Mouse (Mus musculus) thymus, adult 18-20 months (tissue): ENCODE results near the gene Rragd.

Experiments
- DNase-seq, 2 experiments: peaks; one replicate each; pipeline ENCODE4 v3.0.0; 2022; ENCODE audit warnings: mixed read lengths in 2 of 2

The Rragd gene

DNA sequence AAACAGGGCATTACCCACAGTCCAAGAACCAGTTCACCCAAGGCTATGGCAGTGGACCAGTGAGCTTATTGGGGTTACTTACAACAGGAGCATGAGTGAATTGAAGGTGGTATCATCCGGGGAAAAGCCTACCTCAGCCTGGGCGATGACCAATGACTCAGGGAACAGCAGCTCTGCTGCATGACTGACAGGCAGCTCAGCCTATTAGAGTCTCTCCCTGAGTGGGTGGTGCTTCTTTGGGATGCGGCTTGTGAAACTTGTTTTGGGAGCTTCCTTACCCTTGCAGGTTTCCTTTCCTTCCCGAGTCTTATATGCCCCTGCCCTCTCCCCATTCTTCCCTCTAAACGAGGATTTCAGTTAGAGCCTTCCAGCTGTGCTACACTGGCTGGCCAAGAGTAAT lies 69.8 kb downstream of the Rragd start:
- DNase-seq, result no peak

DNA sequence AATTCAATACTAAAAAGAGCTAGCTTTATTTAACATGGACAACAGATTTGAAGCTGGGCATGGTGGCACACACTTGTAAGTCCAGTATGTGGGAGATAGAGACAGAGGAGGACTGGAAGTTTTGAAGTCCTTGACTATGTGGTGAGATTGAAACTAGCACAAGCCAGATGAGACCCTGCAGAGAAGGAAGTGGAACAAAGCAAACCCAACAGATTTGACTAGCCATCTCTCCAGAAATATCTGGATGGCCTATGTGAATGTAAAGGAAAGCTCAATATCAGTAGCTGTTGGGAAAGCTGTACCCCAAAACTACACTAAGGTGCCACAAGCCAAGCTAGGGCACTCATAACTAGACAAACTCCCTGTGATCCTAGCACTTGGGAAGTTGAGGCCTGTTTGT lies 71.6 kb downstream of the Rragd start:
- DNase-seq, result no peak

- DNase-seq, result no peak
Observed at GRCm38 (mm10) chr4:33056317-33056716, 73.5 kb downstream of the Rragd start.

- DNase-seq, result no peak
Observed at GRCm38 (mm10) chr4:33057890-33058687, 75.3 kb downstream of the Rragd start.

DNA sequence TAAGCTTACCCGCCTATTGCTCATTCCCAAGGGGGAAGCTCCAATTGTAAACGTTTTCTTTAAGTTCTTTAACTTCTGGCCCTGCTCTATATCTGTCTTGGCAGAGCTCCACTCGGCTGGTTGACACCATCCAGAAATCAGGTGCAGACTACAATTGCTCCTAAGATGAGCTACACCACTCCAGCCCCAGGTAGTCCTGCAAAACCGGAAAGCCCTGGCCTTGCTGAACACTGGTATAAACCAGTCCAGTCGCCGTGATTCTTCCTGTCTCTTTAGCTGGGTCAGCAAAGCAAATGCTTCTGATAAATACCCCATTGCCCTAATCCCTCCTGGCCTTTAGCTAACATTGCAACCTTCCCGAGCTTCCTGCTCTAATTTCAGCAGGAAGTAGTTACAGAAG lies 78.3 kb downstream of the Rragd start:
- no peak for DNase-seq

DNA sequence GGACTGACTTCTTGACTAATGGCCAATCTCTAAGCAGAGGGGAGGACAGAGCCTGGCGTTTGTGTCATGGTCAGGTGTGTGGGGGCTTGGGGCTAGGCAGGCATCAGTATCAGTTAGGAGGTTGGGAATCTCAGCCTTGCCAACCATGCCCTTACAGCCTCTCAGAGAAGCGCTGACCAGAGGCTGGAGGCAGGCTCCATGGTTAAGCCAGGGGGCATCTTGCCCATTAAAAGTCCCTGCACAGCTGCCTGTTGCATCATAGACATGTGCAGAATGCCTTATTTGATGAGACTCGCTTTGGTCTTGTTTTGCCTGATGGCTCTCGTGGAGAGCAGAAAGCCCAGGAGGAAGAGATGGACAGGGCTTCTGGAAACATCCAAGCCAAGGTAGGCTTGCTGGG lies 80.1 kb downstream of the Rragd start, which contains the start of gene Gabrr2:
Gabrr2 (plus strand) TSS at position 19 of the 400 bp plus-strand sequence.
- no peak for DNase-seq

DNA sequence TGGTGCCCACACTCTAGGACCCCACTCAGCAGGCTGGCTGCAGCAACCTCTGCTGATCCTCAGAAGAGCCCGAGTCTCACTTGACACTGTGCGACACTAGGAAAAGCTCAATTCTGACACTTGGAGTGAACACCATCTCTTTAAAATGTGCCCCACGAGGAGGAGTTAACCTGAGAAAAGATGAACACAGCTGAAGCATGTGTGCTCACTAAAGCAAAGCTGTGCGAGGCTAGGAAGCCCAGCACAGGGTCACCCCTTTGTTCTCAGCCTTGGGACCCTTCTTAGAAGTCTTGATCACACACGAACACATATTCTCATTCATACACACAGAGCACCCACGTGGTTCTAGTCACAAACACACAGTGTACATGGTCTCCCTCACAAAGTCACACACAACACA lies 82.1 kb downstream of the Rragd start:
- DNase-seq, result no peak

- DNase-seq, result no peak
Observed at GRCm38 (mm10) chr4:33066223-33066960, 83.6 kb downstream of the Rragd start.

DNA sequence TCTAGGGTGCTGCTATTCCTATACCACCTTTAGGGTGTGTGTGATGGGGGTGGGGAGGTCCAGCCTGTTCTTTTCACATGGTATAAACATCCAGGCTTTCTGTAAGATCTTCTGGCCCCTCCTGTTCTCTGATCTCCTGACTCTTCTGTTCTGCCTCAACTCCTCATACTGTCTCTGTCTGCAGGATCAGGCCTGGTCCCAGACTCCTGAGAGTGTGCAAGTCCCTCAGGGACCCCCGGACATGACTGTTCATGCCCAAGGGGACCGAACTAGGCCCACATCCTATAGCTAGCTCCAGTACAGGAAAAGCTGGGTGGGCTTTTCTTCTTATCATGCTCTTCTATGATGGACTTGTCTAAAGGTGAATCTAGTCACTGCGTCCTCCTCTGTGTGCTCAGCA lies 84.5 kb downstream of the Rragd start:
- no peak for DNase-seq

- DNase-seq, result no peak
Observed at GRCm38 (mm10) chr4:33067826-33068225, 85.0 kb downstream of the Rragd start.

DNA sequence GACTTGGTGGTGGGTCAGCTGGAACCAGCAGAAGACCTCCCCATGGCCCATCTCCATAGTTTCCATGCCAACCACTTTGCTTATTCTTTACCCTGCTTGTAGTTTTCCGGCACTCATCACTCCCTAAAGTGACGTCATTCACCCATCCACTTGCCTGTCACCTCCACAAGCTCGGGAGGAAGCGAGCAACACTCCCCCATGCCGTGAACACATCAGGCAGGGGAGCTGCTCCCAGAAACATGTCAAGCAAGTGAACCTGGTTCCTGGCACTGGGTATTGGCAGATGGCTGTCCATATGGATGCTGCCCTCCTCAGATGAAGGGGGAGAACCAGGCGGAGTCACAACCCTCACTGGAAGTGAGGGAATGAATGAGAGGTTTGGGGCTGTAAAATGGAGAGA lies 86.1 kb downstream of the Rragd start:
- DNase-seq, result no peak

GRCm38 (mm10) chr4:33070326-33070725 lies 87.5 kb downstream of the Rragd start:
- no peak for DNase-seq

- no peak for DNase-seq
Observed at GRCm38 (mm10) chr4:33071337-33071736, 88.5 kb downstream of the Rragd start.
